Mouse (Mus musculus): ENCODE data around the gene Bcl3. TPM values are rescaled to one million over a fixed set of nuclear protein-coding genes. Genes with fewer than 3 reads are reported as not detected.

Bcl3 gene
- total and polyA plus RNA-seq, 3 experiments: 3.2 to 25.2 (median 15.8) TPM

DNA sequence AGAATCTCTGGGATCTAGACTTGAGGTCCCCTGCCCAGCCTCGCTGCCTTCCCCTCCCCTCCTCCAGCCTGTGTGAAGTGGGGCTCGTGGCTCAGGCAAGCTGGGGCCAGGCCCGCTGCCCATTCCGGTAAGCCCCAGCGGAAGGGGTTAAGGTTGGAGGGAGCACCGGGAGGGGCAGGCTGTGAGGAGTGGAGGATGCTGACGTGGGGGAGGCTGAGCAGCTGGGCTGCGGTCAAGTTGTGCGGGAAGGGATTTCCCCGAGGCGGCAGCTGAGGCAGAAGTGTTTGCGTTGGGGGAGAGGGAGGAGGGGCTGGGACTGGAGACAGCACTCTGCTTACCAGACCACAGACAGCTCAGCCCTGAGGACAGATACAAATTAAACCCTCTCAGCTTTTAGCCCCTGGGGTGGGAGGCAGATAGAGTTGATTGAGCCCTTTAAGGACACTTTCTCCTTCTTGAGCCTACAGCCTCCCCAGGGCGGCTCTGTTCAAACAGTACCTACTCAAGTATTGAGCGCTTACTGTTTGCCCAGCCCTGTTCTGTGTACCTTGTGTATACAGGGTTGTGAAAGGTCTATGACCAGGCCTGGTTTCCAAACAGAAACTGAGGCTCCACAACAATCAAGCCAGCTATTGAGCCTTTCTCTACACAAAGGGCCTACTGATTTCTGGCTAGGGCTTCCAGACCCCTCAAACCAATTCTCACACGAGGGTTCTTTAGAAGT, 5.0 kb downstream of the Bcl3 start:
- no peaks in the 10 kb centered on the region for H3K27me3 ChIP-seq (replicated peaks)
- DNase-seq (ENCODE audit: extremely low read depth): peak; percentile 97
- peaks cover 34 to 60% of the 10 kb centered on the region in 2 experiments for H3K36me3 ChIP-seq (replicated peaks in 1 of 2; ENCODE audit: control insufficient read depth in 1 of 2, insufficient read depth in 1 of 2, low read length in 1 of 2)
- peaks cover 43 to 66% of the 10 kb centered on the region in 2 experiments for H3K4me1 ChIP-seq (ENCODE audit: control insufficient read depth in 1 of 2, insufficient read depth in 2 of 2)
- dilution Hi-C loops (cut with MboI; ENCODE audit: extremely low pct_ligation_motif_present, extremely low pct_unique_long_range_greater_than_20kb, low sequenced_read_pairs) (no loop called here), in situ Hi-C loops (cut with MboI; ENCODE audit: low pct_ligation_motif_present, low pct_unique_long_range_greater_than_20kb, low sequenced_read_pairs) (no loop called here)
- H3K4me2 ChIP-seq (ENCODE audit: insufficient read depth, low read depth, poor library complexity, severe bottlenecking): peak overlapping the region; percentile 64
- peaks cover 41% of the 10 kb centered on the region for H3K79me2 ChIP-seq (replicated peaks; ENCODE audit: control insufficient read depth, extremely low read depth, insufficient read depth, poor library complexity, severe bottlenecking)
- H3K9me3 ChIP-seq (replicated peaks; ENCODE audit: low read length): peaks cover 5% of the 10 kb centered on the region
- peak overlapping the region; percentile 51 to 64 (median 63) for H3K4me3 ChIP-seq (replicated peaks in 1 of 3; ENCODE audit: low read depth in 2 of 3, low read length in 2 of 3, poor library complexity in 1 of 3)
- peak overlapping the region; percentile 71 for H3K9ac ChIP-seq (ENCODE audit: insufficient read depth, low read depth)
- H3K27ac ChIP-seq (ENCODE audit: insufficient read depth, low read depth): peak overlapping the region; percentile 95
- TF ChIP-seq KAT2A (IDR thresholded peaks at IDR 0.05; ENCODE audit: insufficient replicate concordance, low read length) (0 out of 2 replicates have a peak, but pooled peaks have one; percentile 52), CHD2 (IDR thresholded peaks at IDR 0.05; ENCODE audit: low read length) (peak; percentile 96), ETS1 (conservative IDR thresholded peaks at IDR 0.05; ENCODE audit: low read depth, low read length) (peak; percentile 99), SIN3A (IDR thresholded peaks at IDR 0.05; ENCODE audit: low read length) (peak; percentile 94), HCFC1 (IDR thresholded peaks at IDR 0.05; ENCODE audit: low read depth, low read length) (peak; percentile 64), MAX (IDR thresholded peaks at IDR 0.05; ENCODE audit: low read length) (peak; percentile 71), MEF2A (IDR thresholded peaks at IDR 0.05; ENCODE audit: borderline replicate concordance, low read depth, low read length) (peak; percentile 93), TCF12 (IDR thresholded peaks at IDR 0.05; ENCODE audit: low read depth, low read length) (peak; percentile 100), CHD1 (IDR thresholded peaks at IDR 0.05; ENCODE audit: low read depth, low read length) (peak; percentile 76; the same call in 1 of the 2 replicates), ZMIZ1 (IDR thresholded peaks at IDR 0.05; ENCODE audit: low read depth, low read length) (peak; percentile 87; the same call in 1 of the 2 replicates), JUN (IDR thresholded peaks at IDR 0.05; ENCODE audit: insufficient read depth, low read depth, low read length) (0 out of 2 replicates have a peak, but pooled peaks have one; percentile 27), POLR2AphosphoS2 (IDR thresholded peaks at IDR 0.05; ENCODE audit: low read depth, low read length) (0 out of 2 replicates have a peak, but pooled peaks have one; percentile 70), MAZ (IDR thresholded peaks at IDR 0.05; ENCODE audit: low read depth, low read length) (peak; percentile 100), NRF1 (IDR thresholded peaks at IDR 0.05; ENCODE audit: low read depth, low read length) (no peak), POLR2A (IDR thresholded peaks at IDR 0.05; ENCODE audit: low read depth, low read length) (peak; percentile 63), EP300 (IDR thresholded peaks at IDR 0.05; ENCODE audit: low read length) (peak; percentile 93), CTCF (conservative IDR thresholded peaks at IDR 0.05 in 1 of 2, IDR thresholded peaks at IDR 0.05 in 1 of 2; ENCODE audit: low read depth in 2 of 2, low read length in 2 of 2) (no peak), MXI1 (IDR thresholded peaks at IDR 0.05; ENCODE audit: low read depth, low read length) (peak; percentile 92), TBP (conservative IDR thresholded peaks at IDR 0.05; ENCODE audit: low read depth, low read length) (0 out of 2 replicates have a peak, but pooled peaks have one; percentile 49), E2F4 (IDR thresholded peaks at IDR 0.05; ENCODE audit: insufficient replicate concordance, low read depth, low read length) (no peak), RCOR1 (conservative IDR thresholded peaks at IDR 0.05; ENCODE audit: low read depth, low read length) (no peak; the same call in 1 of the 2 replicates), ELF1 (IDR thresholded peaks at IDR 0.05; ENCODE audit: low read depth, low read length) (peak; percentile 73), NELFE (IDR thresholded peaks at IDR 0.05; ENCODE audit: low read depth, low read length) (peak; percentile 61), BHLHE40 (IDR thresholded peaks at IDR 0.05; ENCODE audit: low read depth, low read length) (peak; percentile 89), MYC (IDR thresholded peaks at IDR 0.05; ENCODE audit: low read depth, low read length) (no peak), IRF4 (IDR thresholded peaks at IDR 0.05; ENCODE audit: low read depth, low read length) (peak; percentile 85)

All from CH12.LX (cell line).